Mouse (Mus musculus): ENCODE measurements around the gene Rln1. TPM values are rescaled to one million over a fixed set of nuclear protein-coding genes. Genes with fewer than 3 reads are reported as not detected.

Rln1 gene
- polyA plus RNA-seq, 1 experiment: not detected

- Histone ChIP-seq H3K4me3 (replicated peaks; ENCODE audit: extremely low read depth, low read depth, low read length) (peak overlapping the region; percentile 78), H3K4me1 (ENCODE audit: control insufficient read depth, insufficient read depth, low read length) (peaks cover 2% of the 10 kb centered on the region; the same call in 1 of the 2 replicates)
- WGBS: 37% methylated on average over 13 of the region's 13 CpGs
- no peak for DNase-seq
- no peak for TF ChIP-seq CTCF (IDR thresholded peaks at IDR 0.05; ENCODE audit: insufficient read depth, low read length)
- TF ChIP-seq POLR2A (IDR thresholded peaks at IDR 0.05; ENCODE audit: borderline replicate concordance, extremely low read depth, low read depth, low read length): no peak
Observed at GRCm38 (mm10) chr19:29362173-29362930, 27.9 kb upstream of the Rln1 start.

GRCm38 (mm10) chr19:29361468-29362130 lies 27.1 kb upstream of the Rln1 start:
- 3% methylated on average over 33 of the region's 33 CpGs for WGBS
- Histone ChIP-seq H3K4me3 (replicated peaks; ENCODE audit: extremely low read depth, low read depth, low read length) (peak overlapping the region; percentile 78), H3K4me1 (ENCODE audit: control insufficient read depth, insufficient read depth, low read length) (peaks cover 2% of the 10 kb centered on the region; the same call in 1 of the 2 replicates)
- TF ChIP-seq POLR2A (IDR thresholded peaks at IDR 0.05; ENCODE audit: borderline replicate concordance, extremely low read depth, low read depth, low read length): peak; percentile 74; the same call in 1 of the 2 replicates
- no peak for TF ChIP-seq CTCF (IDR thresholded peaks at IDR 0.05; ENCODE audit: insufficient read depth, low read length)
- peak; percentile 84 for DNase-seq

- TF ChIP-seq POLR2A (IDR thresholded peaks at IDR 0.05; ENCODE audit: borderline replicate concordance, extremely low read depth, low read depth, low read length) (no peak), CTCF (IDR thresholded peaks at IDR 0.05; ENCODE audit: insufficient read depth, low read length) (no peak)
- peaks cover 2% of the 10 kb centered on the region; the same call in 1 of the 2 replicates for H3K4me1 ChIP-seq (ENCODE audit: control insufficient read depth, insufficient read depth, low read length)
- no peak overlapping the region for H3K4me3 ChIP-seq (replicated peaks; ENCODE audit: extremely low read depth, low read depth, low read length)
- 76% methylated on average over 5 of the region's 5 CpGs for WGBS
- no peak for DNase-seq
Observed at GRCm38 (mm10) chr19:29360251-29360650, 25.8 kb upstream of the Rln1 start.

DNA sequence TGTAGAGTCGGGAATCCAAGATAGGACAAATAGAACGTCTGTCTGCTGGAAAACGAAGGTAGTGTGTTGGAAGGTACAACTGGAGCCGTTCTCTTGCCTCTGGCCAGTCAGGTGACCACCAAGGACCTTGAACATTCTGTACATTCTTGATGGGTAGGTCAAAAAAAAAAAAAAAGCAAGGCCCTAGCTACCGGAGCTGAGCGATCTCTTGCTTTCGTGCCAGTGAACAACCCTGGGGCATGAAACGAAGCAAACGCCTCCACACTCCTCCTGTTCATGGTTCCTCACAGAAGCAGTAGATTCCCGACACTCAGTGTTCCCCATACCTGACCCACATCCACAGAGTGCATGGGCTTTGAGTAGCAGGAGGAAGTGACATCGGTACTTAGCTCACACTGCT lies 21.8 kb upstream of the Rln1 start:
- Histone ChIP-seq H3K4me3 (replicated peaks; ENCODE audit: extremely low read depth, low read depth, low read length) (no peak overlapping the region), H3K4me1 (ENCODE audit: control insufficient read depth, insufficient read depth, low read length) (peaks cover 2% of the 10 kb centered on the region; the same call in 1 of the 2 replicates)
- DNase-seq: no peak
- 87% methylated on average over 11 of the region's 11 CpGs for WGBS
- TF ChIP-seq CTCF (IDR thresholded peaks at IDR 0.05; ENCODE audit: insufficient read depth, low read length) (no peak), POLR2A (IDR thresholded peaks at IDR 0.05; ENCODE audit: borderline replicate concordance, extremely low read depth, low read depth, low read length) (no peak)

DNA sequence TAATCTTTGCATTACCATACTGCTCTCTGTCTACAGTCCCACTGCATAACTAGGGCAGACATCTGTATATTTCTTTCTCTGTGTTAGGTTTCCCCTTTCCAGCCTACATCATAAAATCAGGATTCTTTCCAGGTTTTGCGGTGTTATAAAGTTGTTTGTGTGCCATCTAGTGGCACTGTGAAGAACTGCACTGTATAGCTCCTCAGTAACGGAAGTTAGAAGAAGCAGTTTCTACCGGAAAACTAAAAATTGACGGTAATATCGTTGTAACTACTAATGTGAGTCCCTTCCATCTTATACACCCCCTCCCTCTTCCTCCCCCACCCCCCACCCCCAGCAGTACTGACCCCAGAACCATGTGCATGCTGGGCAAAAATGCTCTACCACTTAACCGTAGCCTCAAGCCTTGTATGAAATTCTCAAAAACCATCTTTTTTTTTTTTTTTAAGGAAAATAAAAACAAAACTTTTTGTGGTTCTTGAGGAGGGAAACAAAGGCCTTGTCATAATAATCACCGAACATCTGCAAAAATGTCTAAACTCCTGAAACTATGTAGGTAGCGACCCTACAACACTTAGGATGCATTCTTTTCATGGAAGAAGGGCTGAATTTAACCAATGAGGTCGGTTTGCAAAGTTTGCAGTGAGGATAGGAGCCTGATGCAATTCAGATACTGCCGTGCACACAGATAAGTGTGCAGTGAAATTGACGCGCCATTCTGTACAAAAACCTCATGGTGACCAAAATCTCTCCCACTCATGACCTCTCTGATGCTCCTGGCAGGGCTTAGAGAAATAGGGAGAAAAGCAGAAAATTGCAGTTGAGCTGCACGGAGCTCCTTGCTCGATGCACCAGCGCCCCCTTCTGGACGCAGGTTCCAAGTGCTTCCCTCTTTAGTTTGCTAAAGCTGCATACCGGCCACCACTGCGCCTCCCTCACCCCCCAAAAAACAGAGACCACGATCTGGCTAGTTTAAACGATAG lies 20.7 kb upstream of the Rln1 start:
- Histone ChIP-seq H3K4me3 (replicated peaks; ENCODE audit: extremely low read depth, low read depth, low read length) (peak overlapping the region; percentile 31), H3K4me1 (ENCODE audit: control insufficient read depth, insufficient read depth, low read length) (peaks cover 2% of the 10 kb centered on the region; the same call in 1 of the 2 replicates)
- WGBS: 3% methylated on average over 20 of the region's 20 CpGs
- peak; percentile 84 for DNase-seq
- TF ChIP-seq CTCF (IDR thresholded peaks at IDR 0.05; ENCODE audit: insufficient read depth, low read length): peak; percentile 95
- no peak for TF ChIP-seq POLR2A (IDR thresholded peaks at IDR 0.05; ENCODE audit: borderline replicate concordance, extremely low read depth, low read depth, low read length)

- Histone ChIP-seq H3K4me3 (replicated peaks; ENCODE audit: extremely low read depth, low read depth, low read length) (no peak overlapping the region), H3K4me1 (ENCODE audit: control insufficient read depth, insufficient read depth, low read length) (peaks cover 2% of the 10 kb centered on the region; the same call in 1 of the 2 replicates)
- 49% methylated on average over 5 of the region's 5 CpGs for WGBS
- no peak for DNase-seq
- TF ChIP-seq CTCF (IDR thresholded peaks at IDR 0.05; ENCODE audit: insufficient read depth, low read length) (no peak), POLR2A (IDR thresholded peaks at IDR 0.05; ENCODE audit: borderline replicate concordance, extremely low read depth, low read depth, low read length) (no peak)
Observed at GRCm38 (mm10) chr19:29350991-29351390, 16.5 kb upstream of the Rln1 start.

DNA sequence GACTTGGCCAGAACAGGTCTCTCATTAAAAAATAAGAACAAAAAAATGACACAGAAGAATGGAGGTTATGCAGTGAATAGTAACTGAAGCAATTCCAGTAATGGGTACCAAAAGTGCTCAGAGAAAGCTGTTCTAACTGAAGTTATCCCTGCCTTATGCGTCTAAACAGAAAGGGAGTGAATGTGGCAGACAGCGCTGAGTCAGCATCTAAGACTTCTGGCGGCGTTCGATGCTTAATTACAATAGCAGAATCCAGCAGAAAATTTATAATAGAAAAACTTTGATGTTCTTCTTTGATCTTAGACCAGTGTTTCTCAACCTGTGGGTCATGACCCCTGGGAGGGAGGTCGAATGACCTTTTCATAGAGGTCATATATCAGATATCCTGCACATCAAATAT lies 11.2 kb upstream of the Rln1 start:
- 65% methylated on average over 6 of the region's 6 CpGs for WGBS
- Histone ChIP-seq H3K4me3 (replicated peaks; ENCODE audit: extremely low read depth, low read depth, low read length) (no peak overlapping the region), H3K4me1 (ENCODE audit: control insufficient read depth, insufficient read depth, low read length) (no peaks in the 10 kb centered on the region)
- DNase-seq: no peak
- no peak for TF ChIP-seq CTCF (IDR thresholded peaks at IDR 0.05; ENCODE audit: insufficient read depth, low read length)
- TF ChIP-seq POLR2A (IDR thresholded peaks at IDR 0.05; ENCODE audit: borderline replicate concordance, extremely low read depth, low read depth, low read length): no peak

DNA sequence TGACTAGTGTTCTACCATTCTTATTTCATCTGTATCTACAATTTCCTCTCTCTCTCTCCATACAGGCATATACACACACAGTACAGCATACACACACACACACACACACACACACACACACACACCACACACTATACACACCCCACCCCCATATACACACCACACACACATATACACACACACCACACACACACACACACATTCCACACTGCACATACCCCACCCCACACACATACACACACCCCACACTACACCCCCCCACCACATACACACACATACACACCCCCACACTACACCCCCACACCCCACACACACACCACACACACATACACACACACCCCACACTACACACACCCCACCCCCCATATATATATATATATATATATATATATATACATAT lies 10.4 kb upstream of the Rln1 start:
- TF ChIP-seq CTCF (IDR thresholded peaks at IDR 0.05; ENCODE audit: insufficient read depth, low read length): no peak
- no peak for TF ChIP-seq POLR2A (IDR thresholded peaks at IDR 0.05; ENCODE audit: borderline replicate concordance, extremely low read depth, low read depth, low read length)
- no peak overlapping the region for H3K4me3 ChIP-seq (replicated peaks; ENCODE audit: extremely low read depth, low read depth, low read length)
- DNase-seq: no peak
- no peaks in the 10 kb centered on the region for H3K4me1 ChIP-seq (ENCODE audit: control insufficient read depth, insufficient read depth, low read length)

- H3K4me3 ChIP-seq (replicated peaks; ENCODE audit: extremely low read depth, low read depth, low read length): no peak overlapping the region
- no peaks in the 10 kb centered on the region for H3K4me1 ChIP-seq (ENCODE audit: control insufficient read depth, insufficient read depth, low read length)
- DNase-seq: no peak
- TF ChIP-seq POLR2A (IDR thresholded peaks at IDR 0.05; ENCODE audit: borderline replicate concordance, extremely low read depth, low read depth, low read length): no peak
- TF ChIP-seq CTCF (IDR thresholded peaks at IDR 0.05; ENCODE audit: insufficient read depth, low read length): no peak
- WGBS: 80% methylated on average over 6 of the region's 6 CpGs
Observed at GRCm38 (mm10) chr19:29342281-29342680, 7.8 kb upstream of the Rln1 start.

Measured in lung, adult 2 months (tissue).